Mouse (Mus musculus) olfactory bulb, adult 2 months (tissue): Measurements from ENCODE around the gene Col6a4.

Source experiments
- CTCF ChIP-seq: fragments of 200-500 bp; IDR thresholded peaks from 2 replicates; pipeline ENCODE4 v1.5.1; 2012; ENCODE audit warnings: low read depth, mild to moderate bottlenecking, low read length, moderate library complexity; ENCODE audit not compliant: insufficient read depth
- POLR2A ChIP-seq: fragments of 200-500 bp; IDR thresholded peaks from 2 replicates; pipeline ENCODE4 v1.6.1; 2012; ENCODE audit warnings: mild to moderate bottlenecking, low read depth, low read length, moderate library complexity; ENCODE audit not compliant: insufficient read depth

GRCm38 (mm10) chr9:106130250-106130649 lies 33.7 kb upstream of the Col6a4 start:
- TF ChIP-seq CTCF, result no peak
- no peak for TF ChIP-seq POLR2A
